In genomic region chr1:174215270-174216038, GRCm38 (mm10) we compare ENCODE assay signal across 33 mouse cellular contexts. TPM values are rescaled to one million over a fixed set of nuclear protein-coding genes. Genes with fewer than 3 reads are reported as not detected.
DNase-seq lines count a peak whose midpoint lies in the region; ATAC-seq and TF ChIP-seq lines count a peak whose summit lies in the region.
"Had no signal": no experiment of that assay in that cellular context is flagged by ENCODE, and none has a peak within 500 bp of the region (broad histone marks: within the 10 kb centered on the region; RNA-seq: fewer than 3 reads in every experiment).

No protein-coding gene starts in this region.

- 33% methylated on average over 8 of the region's 8 CpGs for WGBS in kidney, embryonic 14.5 days
- 28% methylated on average over 8 of the region's 8 CpGs for WGBS in kidney, postnatal 0 days
- WGBS in hindbrain, postnatal 0 days = 83% methylated on average over 8 of the region's 8 CpGs

- no peaks in the 10 kb centered on the region for H3K9me3 ChIP-seq in kidney, embryonic 14.5 days (ENCODE audit: control insufficient read depth, low read length)
- no peaks in the 10 kb centered on the region for H3K9me3 ChIP-seq in kidney, postnatal 0 days (replicated peaks; ENCODE audit: low read length)
- H3K9me3 ChIP-seq in hindbrain, postnatal 0 days (ENCODE audit: low read length) = no peaks in the 10 kb centered on the region
- H3K9me3 ChIP-seq: forebrain, embryonic 10.5 days; forebrain, embryonic 13.5 days; G1E; heart, embryonic 10.5 days; heart, embryonic 13.5 days; hindbrain, embryonic 12.5 days; hindbrain, embryonic 15.5 days had no signal

- H3K27ac ChIP-seq in kidney, embryonic 14.5 days (ENCODE audit: low read depth, low read length) = no peak overlapping the region
- no peak overlapping the region for H3K27ac ChIP-seq in kidney, postnatal 0 days
- H3K27ac ChIP-seq in hindbrain, postnatal 0 days = no peak overlapping the region
- H3K27ac ChIP-seq: forebrain, embryonic 10.5 days; forebrain, embryonic 13.5 days; heart, adult 2 months; heart, embryonic 10.5 days; heart, embryonic 13.5 days; hindbrain, embryonic 12.5 days; hindbrain, embryonic 15.5 days had no signal

- no peak overlapping the region for H3K9ac ChIP-seq in kidney, embryonic 14.5 days (ENCODE audit: low read depth, low read length)
- no peak overlapping the region for H3K9ac ChIP-seq in kidney, postnatal 0 days (ENCODE audit: low read depth, low read length)
- H3K9ac ChIP-seq in hindbrain, postnatal 0 days (replicated peaks; ENCODE audit: low read length) = no peak overlapping the region
- H3K9ac ChIP-seq: forebrain, embryonic 13.5 days; heart, embryonic 13.5 days; hindbrain, embryonic 12.5 days; hindbrain, embryonic 15.5 days had no signal

- TF ChIP-seq CTCF in kidney, postnatal 0 days (IDR thresholded peaks at IDR 0.05; ENCODE audit: low read depth) = no peak
- no peak for TF ChIP-seq CTCF in hindbrain, postnatal 0 days (IDR thresholded peaks at IDR 0.05; ENCODE audit: low read depth)

- DNase-seq in kidney, adult 11 months = no peak
- DNase-seq in kidney, postnatal 0 days (ENCODE audit: low spot score) = peak; percentile 41
- DNase-seq in kidney, postnatal 25 days = no peak
- DNase-seq in hindbrain, postnatal 0 days (ENCODE audit: low spot score) = no peak
- no peak for DNase-seq in cerebellum, adult 11-12 months
- DNase-seq: adrenal gland, postnatal 10 days; adrenal gland, postnatal 36 days; B cell, adult 2 months; cerebellum, adult 2 months; cerebellum, adult 9-11 months; cerebellum, postnatal 25 days; gastrocnemius, postnatal 10 days; heart, adult 2 months had no signal

- H3K4me3 ChIP-seq in kidney, embryonic 14.5 days (ENCODE audit: low read length) = no peak overlapping the region
- H3K4me3 ChIP-seq in kidney, postnatal 0 days (replicated peaks; ENCODE audit: low read depth, low read length) = no peak overlapping the region
- no peak overlapping the region for H3K4me3 ChIP-seq in hindbrain, postnatal 0 days (ENCODE audit: low read length)
- H3K4me3 ChIP-seq: forebrain, embryonic 10.5 days; forebrain, embryonic 13.5 days; heart, adult 2 months; heart, embryonic 10.5 days; heart, embryonic 13.5 days; hindbrain, embryonic 12.5 days; hindbrain, embryonic 15.5 days had no signal

- ATAC-seq in kidney, embryonic 14.5 days (ENCODE audit: low FRiP score, low TSS enrichment) = peak; percentile 49; the same call in 1 of the 2 replicates
- ATAC-seq in kidney, postnatal 0 days (replicated peaks; ENCODE audit: low FRiP score, low read depth) = peak; percentile 79; the same call in 1 of the 2 replicates
- peak; percentile 48; the same call in 1 of the 2 replicates for ATAC-seq in granulocyte monocyte progenitor cell, adult 5-6 weeks (replicated peaks; ENCODE audit: poor library complexity, severe bottlenecking)
- ATAC-seq in hindbrain, postnatal 0 days = no peak
- ATAC-seq: forebrain, embryonic 13.5 days; forebrain, embryonic 16.5 days; Patski had no signal

- H3K36me3 ChIP-seq in kidney, embryonic 14.5 days (ENCODE audit: control insufficient read depth, insufficient read depth, low read length) = no peaks in the 10 kb centered on the region
- no peaks in the 10 kb centered on the region for H3K36me3 ChIP-seq in kidney, postnatal 0 days (ENCODE audit: insufficient read depth, low read length)
- H3K36me3 ChIP-seq in hindbrain, postnatal 0 days (ENCODE audit: insufficient read depth, low read length) = no peaks in the 10 kb centered on the region
- H3K36me3 ChIP-seq: forebrain, embryonic 10.5 days; heart, embryonic 10.5 days; hindbrain, embryonic 12.5 days; hindbrain, embryonic 15.5 days had no signal

- no peaks in the 10 kb centered on the region for H3K4me1 ChIP-seq in kidney, embryonic 14.5 days (ENCODE audit: control insufficient read depth, insufficient read depth, low read length)
- H3K4me1 ChIP-seq in kidney, postnatal 0 days (replicated peaks; ENCODE audit: insufficient read depth, low read length) = no peaks in the 10 kb centered on the region
- no peaks in the 10 kb centered on the region for H3K4me1 ChIP-seq in hindbrain, postnatal 0 days (ENCODE audit: insufficient read depth, low read length)
- H3K4me1 ChIP-seq: forebrain, embryonic 10.5 days; forebrain, embryonic 13.5 days; heart, embryonic 10.5 days; heart, embryonic 13.5 days; hindbrain, embryonic 12.5 days; hindbrain, embryonic 15.5 days had no signal

- no peaks in the 10 kb centered on the region for H3K27me3 ChIP-seq in kidney, embryonic 14.5 days (ENCODE audit: control insufficient read depth, insufficient read depth, low read length)
- H3K27me3 ChIP-seq in kidney, postnatal 0 days (ENCODE audit: insufficient read depth, low read length) = no peaks in the 10 kb centered on the region
- H3K27me3 ChIP-seq in hindbrain, postnatal 0 days (ENCODE audit: insufficient read depth, low read length) = no peaks in the 10 kb centered on the region
- H3K27me3 ChIP-seq: CH12.LX; forebrain, embryonic 13.5 days; heart, embryonic 13.5 days; hindbrain, embryonic 12.5 days; hindbrain, embryonic 15.5 days; Patski had no signal

- no peak overlapping the region for H3K4me2 ChIP-seq in kidney, embryonic 14.5 days (replicated peaks; ENCODE audit: low read depth, low read length)
- H3K4me2 ChIP-seq in kidney, postnatal 0 days (ENCODE audit: low read length) = no peak overlapping the region
- H3K4me2 ChIP-seq in hindbrain, postnatal 0 days (ENCODE audit: low read depth, low read length) = no peak overlapping the region
- H3K4me2 ChIP-seq: forebrain, embryonic 13.5 days; heart, embryonic 13.5 days; hindbrain, embryonic 12.5 days; hindbrain, embryonic 15.5 days had no signal

RNA-seq across cellular contexts. Expression of gene Olfr419, which starts 36.4 kb away (rescaled TPM):
- not detected in 2 replicates for polyA plus RNA-seq in kidney, embryonic 14.5 days (2014; fragmentation: Nextera tagmentation; extraction: Ambion mirVana)
- not detected in 2 replicates for polyA plus RNA-seq in kidney, postnatal 0 days (2015; fragmentation: Nextera tagmentation; extraction: Ambion mirVana)
- not detected in 2 replicates for total RNA-seq in granulocyte monocyte progenitor cell, adult 5-6 weeks (2014; fragmentation: Nextera tagmentation)
- total RNA-seq in granulocyte monocyte progenitor cell, adult 5-6 weeks (2017) = not detected in 2 replicates
- not detected in 2 replicates for total RNA-seq in hindbrain, postnatal 0 days (2014; rRNA removed)
- polyA plus RNA-seq in hindbrain, postnatal 0 days (2015; fragmentation: Nextera tagmentation; extraction: Ambion mirVana) = not detected in 2 replicates
- total RNA-seq: adrenal gland, adult 18-20 months; adrenal gland, postnatal 10 days; adrenal gland, postnatal 36 days; CH12.LX; gastrocnemius, adult 18-20 months; gastrocnemius, postnatal 10 days; gastrocnemius, postnatal 4 days; heart, adult 2 months; heart, postnatal 25 days; hematopoietic stem cell, adult 5-6 weeks had no signal
- polyA plus RNA-seq: cerebellum, adult 2 months; cortical plate, adult 2 months; embryonic facial prominence, embryonic 11.5 days; forebrain, embryonic 10.5 days; forebrain, embryonic 13.5 days; forebrain, embryonic 16.5 days; G1E; heart, adult 2 months; heart, embryonic 10.5 days; heart, embryonic 13.5 days; heart, embryonic 16.5 days; hindbrain, embryonic 12.5 days; hindbrain, embryonic 15.5 days; Patski had no signal

RNA-seq across cellular contexts. Expression of gene Spta1, which starts 42.9 kb away (rescaled TPM):
- 0.19 and 0.39 TPM in 2 replicates for polyA plus RNA-seq in kidney, embryonic 14.5 days (2014; fragmentation: Nextera tagmentation; extraction: Ambion mirVana)
- 0.08 and 0.12 TPM in 2 replicates for polyA plus RNA-seq in kidney, postnatal 0 days (2015; fragmentation: Nextera tagmentation; extraction: Ambion mirVana)
- total RNA-seq in granulocyte monocyte progenitor cell, adult 5-6 weeks (2014; fragmentation: Nextera tagmentation) = 0.15 TPM in 1 of 2 replicates, not detected in the other
- total RNA-seq in granulocyte monocyte progenitor cell, adult 5-6 weeks (2017) = 0.34 and 0.72 TPM in 2 replicates
- not detected in 2 replicates for total RNA-seq in hindbrain, postnatal 0 days (2014; rRNA removed)
- polyA plus RNA-seq in hindbrain, postnatal 0 days (2015; fragmentation: Nextera tagmentation; extraction: Ambion mirVana) = 0.04 TPM in 1 of 2 replicates, not detected in the other
- polyA plus RNA-seq: cortical plate, adult 2 months; Patski had no signal
